Mouse (Mus musculus): ENCODE measurements around the gene Clca3a2.
"Not testable (repeated sequence)": the region's sequence is repeated elsewhere in the genome, so short reads cannot be mapped to it uniquely, and the experiment has no call there.

The Clca3a2 gene

DNA sequence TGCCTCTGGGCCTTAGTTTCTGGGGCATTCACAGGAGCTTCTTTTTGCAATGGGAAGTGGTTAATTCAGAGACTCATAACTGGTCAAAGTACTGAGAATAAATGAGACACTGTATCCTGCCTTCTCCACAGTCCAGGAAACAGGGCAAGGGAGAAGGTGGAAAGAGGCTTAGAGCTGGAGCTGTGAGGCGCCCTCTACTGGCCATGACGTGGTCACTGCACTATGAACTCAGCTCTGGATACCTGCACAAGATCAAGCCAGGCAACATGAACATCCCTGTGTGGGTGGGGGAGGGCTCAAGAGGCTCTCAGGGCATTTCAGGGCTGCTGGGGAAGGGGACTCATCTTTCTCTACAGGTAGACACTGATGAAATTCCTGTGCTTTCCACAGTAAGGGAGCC lies 66.2 kb downstream of the Clca3a2 start:
- in situ Hi-C loops (cut with MboI; ENCODE audit: low pct_unique_long_range_greater_than_20kb in 1 of 2, low sequenced_read_pairs in 2 of 2, unreplicated experiment in 1 of 2) = no loop called here

DNA sequence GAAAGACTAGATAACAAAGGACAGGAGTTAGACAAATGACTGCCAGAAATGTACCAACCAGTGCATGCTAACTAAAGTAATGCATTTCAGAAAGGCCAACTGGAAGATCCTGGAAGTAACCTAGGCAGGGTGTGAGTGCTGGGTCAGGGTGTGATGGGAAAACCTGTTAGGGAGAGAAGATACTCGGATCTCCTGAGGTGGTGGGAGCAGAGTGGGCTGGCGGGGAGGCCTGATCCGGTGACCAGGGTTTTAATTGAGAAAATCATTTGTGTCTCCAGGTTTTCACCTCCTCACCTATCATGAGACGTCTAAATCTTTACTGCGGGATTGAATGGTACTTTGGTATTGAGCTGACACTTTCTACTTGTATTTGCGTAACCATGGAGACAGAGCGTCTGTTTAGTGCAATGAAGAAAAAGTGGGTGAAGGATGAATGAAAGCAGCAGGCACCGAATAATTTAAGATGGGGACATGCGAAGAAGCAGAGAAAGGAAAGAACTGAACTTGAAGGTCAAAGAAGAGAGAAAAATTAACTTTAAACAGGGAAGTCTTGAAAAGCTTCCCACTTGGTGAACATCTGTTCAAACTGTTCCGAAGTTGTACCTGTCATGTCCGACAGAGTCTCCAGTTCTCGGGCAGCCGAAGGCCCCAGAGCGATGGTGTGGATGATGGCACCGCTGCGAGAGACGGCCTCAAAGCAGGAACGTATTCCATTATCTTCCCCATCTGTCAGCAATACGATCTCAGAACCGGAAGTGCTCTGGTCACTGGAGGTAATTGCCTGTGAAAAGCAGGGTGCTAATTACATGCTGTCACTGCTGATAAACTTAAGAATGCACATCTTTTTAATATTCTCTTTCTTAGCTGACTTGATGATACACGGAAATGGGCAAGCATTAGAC lies 70.0 kb downstream of the Clca3a2 start:
- in situ Hi-C loops (cut with MboI; ENCODE audit: low pct_unique_long_range_greater_than_20kb in 1 of 2, low sequenced_read_pairs in 2 of 2, unreplicated experiment in 1 of 2) = not testable (repeated sequence)

DNA sequence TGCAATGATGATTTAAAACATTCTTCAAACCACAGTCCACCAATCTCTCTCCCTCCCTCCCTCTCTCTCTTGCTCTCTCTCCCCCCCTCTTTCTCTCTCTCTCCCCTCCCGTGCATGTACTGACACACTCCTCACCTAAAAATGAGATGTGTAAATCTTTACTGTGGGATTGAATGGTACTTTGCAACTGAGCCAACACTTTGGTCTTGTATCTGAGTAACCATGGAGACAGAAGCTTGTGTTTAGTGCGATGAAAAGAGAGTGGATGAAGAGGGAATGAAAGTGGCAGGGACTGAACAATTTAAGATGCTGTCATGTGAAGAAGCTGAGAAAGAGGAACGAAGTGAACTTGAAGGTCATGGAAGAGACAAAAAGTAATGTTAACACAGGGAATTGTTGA lies 71.6 kb downstream of the Clca3a2 start:
- in situ Hi-C loops (cut with MboI; ENCODE audit: low pct_unique_long_range_greater_than_20kb in 1 of 2, low sequenced_read_pairs in 2 of 2, unreplicated experiment in 1 of 2) = not testable (repeated sequence)
